Mouse (Mus musculus) cerebral cortex, adult 2 months (tissue): ENCODE measurements around the gene Calr.

ENCODE experiments used
- WGBS: fragments of 180-500 bp; shearing (Covaris S2); methylation state at CpG from one replicate; pipeline ENCODE4 v1.1.7; 2018; 5-methylcytosine and 5-hydroxymethylcytosine counted together

The Calr gene

GRCm38 (mm10) chr8:84846722-84847572, at the start of gene Calr:
Gene Calr (minus strand): TSS chr8:84846934.
- WGBS: under 1% methylated on average over 55 of the region's 55 CpGs

GRCm38 (mm10) chr8:84895963-84896362, 49.2 kb upstream of the Calr start:
- 69% methylated on average over 5 of the region's 5 CpGs for WGBS

- WGBS: under 1% methylated on average over 11 of the region's 11 CpGs
These were observed 47.0 kb upstream of the Calr start, which contains the start of gene Gcdh for GRCm38 (mm10) chr8:84893709-84894134. Gene Gcdh (minus strand): TSS chr8:84893921.

GRCm38 (mm10) chr8:84892993-84893708, 46.4 kb upstream of the Calr start:
- WGBS: 10% methylated on average over 31 of the region's 31 CpGs

DNA sequence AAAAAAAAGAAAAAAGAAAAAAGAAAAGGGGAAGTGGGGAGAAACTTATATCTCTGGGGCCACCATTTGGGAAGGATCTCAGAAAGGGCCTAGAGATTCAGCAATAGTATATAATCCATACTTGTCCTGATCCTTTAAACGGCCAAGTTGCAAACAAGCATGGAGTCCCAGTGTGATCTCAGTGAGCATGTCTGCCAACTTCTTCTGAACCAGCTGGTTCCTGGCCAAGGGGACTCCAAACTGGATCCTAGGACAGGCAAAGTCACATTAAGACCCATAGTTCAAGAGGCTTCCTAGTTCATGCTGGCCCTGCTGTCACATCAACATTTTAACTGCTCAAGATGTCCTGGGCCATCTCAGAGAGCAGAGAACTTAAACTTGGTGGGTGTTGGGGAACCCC, 42.4 kb upstream of the Calr start:
- WGBS: 95% methylated on average over 1 of the region's 1 CpGs

DNA sequence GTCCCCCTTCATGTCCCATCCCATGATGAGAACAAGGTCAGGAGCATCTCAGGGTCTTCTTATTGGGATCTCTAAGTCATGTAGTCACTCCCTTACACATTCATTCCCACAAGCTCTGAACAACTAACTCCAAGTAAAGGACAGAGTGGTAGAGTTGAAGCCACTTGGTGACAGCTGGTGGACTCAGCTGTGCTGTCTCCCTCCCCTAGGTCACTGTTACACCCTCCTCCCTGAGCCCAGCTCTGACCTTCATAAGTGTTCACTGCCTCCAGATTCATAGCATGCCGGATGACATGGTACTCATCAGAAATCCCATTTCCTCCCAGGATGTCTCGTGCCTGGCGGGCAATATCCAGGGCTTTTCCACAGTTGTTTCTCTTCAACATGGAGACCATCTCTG, 41.5 kb upstream of the Calr start:
- WGBS: 94% methylated on average over 3 of the region's 3 CpGs

- 85% methylated on average over 4 of the region's 4 CpGs for WGBS
These were observed 38.0 kb upstream of the Calr start for GRCm38 (mm10) chr8:84884728-84885127.

DNA sequence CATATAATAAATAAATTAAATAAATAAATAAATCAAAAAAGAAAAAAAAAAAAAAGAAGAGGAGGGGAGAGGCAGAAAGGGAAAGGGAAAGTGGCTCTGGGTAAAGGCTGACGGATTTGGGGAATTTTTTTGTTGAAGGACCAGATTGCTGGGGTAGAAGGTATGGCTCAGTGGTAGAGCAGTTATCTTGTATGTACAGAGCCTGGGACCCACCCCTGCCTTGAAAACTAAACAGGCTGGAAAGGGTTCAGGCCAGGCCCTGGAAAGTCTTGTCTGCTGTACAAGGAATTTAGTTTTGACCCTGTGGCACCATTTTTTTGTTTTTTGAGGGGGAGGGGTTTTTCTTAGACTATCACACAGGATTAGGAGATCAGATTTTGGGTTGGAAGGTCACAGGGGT, 32.2 kb upstream of the Calr start:
- WGBS: 89% methylated on average over 1 of the region's 1 CpGs

- 70% methylated on average over 3 of the region's 3 CpGs for WGBS
These were observed 30.7 kb upstream of the Calr start for GRCm38 (mm10) chr8:84877297-84878035.

GRCm38 (mm10) chr8:84874339-84874738, 27.6 kb upstream of the Calr start:
- WGBS: 95% methylated on average over 3 of the region's 3 CpGs

DNA sequence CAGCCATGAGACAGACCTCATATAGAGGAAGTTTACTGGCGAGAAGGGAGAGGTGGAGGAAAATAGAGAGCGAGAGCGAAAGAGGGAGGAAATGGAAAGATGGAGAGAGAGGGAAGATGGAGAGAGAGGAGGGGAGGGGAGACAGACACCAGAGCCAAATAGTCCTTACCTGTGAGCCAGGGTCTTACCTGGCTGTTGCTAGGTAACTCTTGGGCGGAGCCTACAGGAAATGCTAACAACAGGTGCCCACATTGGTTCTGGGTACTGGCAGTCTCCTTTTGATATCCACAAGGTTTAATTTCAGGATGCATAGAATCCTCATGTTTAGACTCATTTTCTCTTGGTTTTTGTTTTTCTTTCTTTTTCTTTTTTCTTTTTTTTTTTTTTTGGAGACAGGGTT, 26.3 kb upstream of the Calr start:
- 90% methylated on average over 4 of the region's 4 CpGs for WGBS

DNA sequence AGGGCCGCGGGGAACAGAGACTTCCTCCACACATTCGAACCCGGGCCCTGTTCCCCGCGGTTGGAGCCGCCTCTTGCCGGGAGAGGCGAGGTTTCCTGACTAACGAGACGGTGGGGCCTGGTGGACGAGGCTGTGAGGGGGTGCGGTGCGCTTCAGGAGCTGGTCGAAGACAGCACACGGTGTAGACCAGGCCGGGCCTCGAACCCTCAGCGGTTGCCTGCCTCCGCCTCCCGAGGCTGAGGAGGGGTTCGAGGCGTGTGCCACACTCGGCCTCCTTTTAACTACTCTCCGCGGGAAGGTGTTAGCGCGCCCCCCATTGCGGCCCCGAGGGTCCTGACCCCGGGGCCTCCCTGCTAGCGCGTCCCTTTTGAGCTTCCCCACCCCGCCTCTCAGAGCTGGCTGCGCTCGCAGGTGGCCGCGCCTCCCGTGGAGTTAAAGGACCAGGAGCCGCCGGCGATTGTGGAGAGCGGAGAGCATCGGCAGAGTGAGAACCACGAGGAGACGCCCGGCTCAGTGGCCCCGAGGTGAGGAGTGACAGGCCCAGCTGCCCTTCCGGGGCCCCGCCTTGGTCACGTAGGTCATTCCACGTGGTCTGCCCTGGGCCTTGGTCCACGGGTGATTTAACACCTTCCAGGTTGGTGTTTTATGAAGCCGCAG, 25.7 kb upstream of the Calr start:
- WGBS: 5% methylated on average over 54 of the region's 54 CpGs

DNA sequence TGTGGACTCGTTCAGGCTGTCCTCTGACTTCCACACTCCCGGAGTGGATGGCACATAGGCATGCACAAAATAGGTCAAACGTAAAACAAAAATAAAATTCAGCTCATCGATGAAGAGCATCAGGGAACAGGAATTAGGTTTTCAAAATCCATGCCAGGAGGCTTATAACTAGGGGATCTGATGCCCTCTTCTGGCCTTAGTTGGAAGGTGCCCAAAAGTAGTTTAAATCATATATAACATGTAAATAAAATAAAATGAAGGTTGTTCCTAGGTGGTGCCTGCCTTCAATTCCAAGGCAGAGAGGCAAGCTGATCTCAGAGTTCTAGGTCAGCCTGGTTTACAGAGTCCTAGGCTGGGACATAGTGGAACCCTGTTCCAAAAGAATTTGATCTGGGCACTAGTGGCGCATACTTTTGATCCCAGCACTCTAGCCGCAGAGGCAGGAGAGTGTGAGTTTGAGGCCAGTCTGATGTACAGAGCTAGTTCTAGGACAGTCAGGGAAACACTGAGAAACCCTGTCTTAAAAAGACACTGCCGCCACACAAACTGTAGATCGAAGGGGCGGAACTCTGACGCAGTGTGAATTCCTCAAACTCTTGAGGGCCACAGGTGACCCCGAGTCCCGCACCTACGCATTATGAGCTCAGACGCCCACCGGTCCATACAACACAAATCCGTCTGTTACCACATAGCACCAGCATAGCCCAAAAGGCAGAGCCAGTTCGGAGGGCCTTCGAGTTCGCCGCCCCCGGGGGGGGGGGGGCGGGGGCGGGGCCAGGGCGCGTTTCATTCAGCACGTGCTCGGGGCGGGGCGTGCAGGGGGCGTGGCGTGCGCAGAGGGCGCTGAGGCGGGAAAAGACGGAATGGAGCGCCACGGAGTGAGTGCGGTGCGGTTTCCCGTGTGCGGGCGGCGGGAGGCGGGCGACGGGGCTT, 24.9 kb upstream of the Calr start, which contains the start of gene Syce2:
Syce2 (plus strand) TSS at position 736 of the 933 bp plus-strand sequence.
- whole genome bisulfite sequencing: 10% methylated on average over 46 of the region's 46 CpGs

- WGBS: under 1% methylated on average over 39 of the region's 39 CpGs
These were observed 10.2 kb upstream of the Calr start, which contains the start of gene Farsa for GRCm38 (mm10) chr8:84856864-84857441. Gene Farsa (plus strand): TSS chr8:84856989.

- WGBS: 92% methylated on average over 3 of the region's 3 CpGs
These were observed 9.7 kb upstream of the Calr start for GRCm38 (mm10) chr8:84856434-84856833.

GRCm38 (mm10) chr8:84847684-84848435, 1.1 kb upstream of the Calr start:
- 36% methylated on average over 6 of the region's 6 CpGs for WGBS

GRCm38 (mm10) chr8:84846094-84846721, 526 bp downstream of the Calr start:
- WGBS: under 1% methylated on average over 30 of the region's 30 CpGs

DNA sequence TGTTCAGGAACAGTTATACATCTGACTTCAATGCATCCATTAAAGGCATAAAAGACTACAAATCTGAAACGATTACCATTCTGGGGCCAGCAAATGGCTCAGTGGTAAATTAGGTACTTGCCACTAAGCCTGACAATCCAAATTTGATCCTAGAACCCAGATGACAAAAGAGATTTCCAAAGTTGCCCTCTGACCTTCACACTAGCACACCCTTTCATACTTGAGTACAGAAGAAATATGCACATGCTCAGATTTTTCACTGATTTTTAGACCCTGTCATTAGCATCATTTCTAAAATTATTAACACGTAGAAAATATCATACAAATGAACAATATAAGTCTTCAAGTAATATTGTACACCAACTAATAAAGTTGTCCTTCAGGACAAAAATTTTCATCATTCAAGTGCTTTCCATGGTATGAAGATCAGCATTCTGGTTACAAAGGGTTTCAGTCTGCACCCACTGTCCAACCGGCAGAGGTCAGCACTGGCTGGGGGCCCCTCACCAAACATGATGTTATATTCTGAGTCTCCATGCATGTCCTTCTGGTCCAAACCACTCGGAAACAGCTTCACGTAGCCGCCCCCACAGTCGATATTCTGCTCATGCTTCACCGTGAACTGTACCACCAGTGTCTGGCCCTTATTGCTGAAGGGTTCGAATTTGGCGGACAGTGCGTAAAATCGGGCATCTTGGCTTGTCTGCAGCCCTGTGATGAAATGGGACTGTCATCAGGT, 1.2 kb downstream of the Calr start:
- WGBS: 5% methylated on average over 12 of the region's 12 CpGs
